Mouse (Mus musculus) monocyte, adult 5-6 weeks (primary cell): Measurements from ENCODE around the gene Disp3. TPM values are rescaled to one million over a fixed set of nuclear protein-coding genes. Genes with fewer than 3 reads are reported as not detected.

Source experiments
- ATAC-seq: fragments of 153-309, 156-312 bp; replicated peaks from 2 replicates; pipeline ENCODE4 v1.8.0; 2017; ENCODE audit warnings: mild to moderate bottlenecking; ENCODE audit not compliant: low TSS enrichment, insufficient number of reproducible peaks, severe bottlenecking, poor library complexity, low FRiP score
- total RNA-seq: library from RNA; stranded (forward); fragments of 200-1000, 200-491, 200-594 nt; gene quantifications from 3 replicates; pipeline ENCODE4 v1.2.3, GENCODE M21; 2017

Disp3 gene
- total RNA-seq, 1 experiment from 2014 or later = not detected

- no peak for ATAC-seq
Measured at GRCm38 (mm10) chr4:148233061-148233460, 54.7 kb downstream of the Disp3 start.

- no peak for ATAC-seq
Measured at GRCm38 (mm10) chr4:148232615-148233014, 55.1 kb downstream of the Disp3 start.

- no peak for ATAC-seq
Measured at GRCm38 (mm10) chr4:148232124-148232523, 55.6 kb downstream of the Disp3 start.

- ATAC-seq = no peak
Measured at GRCm38 (mm10) chr4:148229646-148230045, 58.1 kb downstream of the Disp3 start.

- ATAC-seq = no peak
Measured at GRCm38 (mm10) chr4:148222983-148223382, 64.8 kb downstream of the Disp3 start.

- ATAC-seq = no peak
Measured at GRCm38 (mm10) chr4:148220656-148221055, 67.1 kb downstream of the Disp3 start.

- ATAC-seq = no peak
Measured at GRCm38 (mm10) chr4:148218238-148218637, 69.5 kb downstream of the Disp3 start.

GRCm38 (mm10) chr4:148215264-148215900, 72.4 kb downstream of the Disp3 start:
- no peak for ATAC-seq

GRCm38 (mm10) chr4:148214460-148215136, 73.2 kb downstream of the Disp3 start:
- ATAC-seq = no peak

- no peak for ATAC-seq
Measured at GRCm38 (mm10) chr4:148204873-148205232, 82.9 kb downstream of the Disp3 start.

- no peak for ATAC-seq
Measured at GRCm38 (mm10) chr4:148204061-148204872, 83.5 kb downstream of the Disp3 start.

- no peak for ATAC-seq
Measured at GRCm38 (mm10) chr4:148203557-148203956, 84.2 kb downstream of the Disp3 start.

GRCm38 (mm10) chr4:148198721-148199120, 89.0 kb downstream of the Disp3 start:
- no peak for ATAC-seq

- no peak for ATAC-seq
Measured at GRCm38 (mm10) chr4:148194400-148194799, 93.4 kb downstream of the Disp3 start.

- ATAC-seq = no peak
Measured at GRCm38 (mm10) chr4:148192707-148193245, 95.0 kb downstream of the Disp3 start.

Other genes starting within 250 kb of the Disp3 start
- gene Clcn6, start 249.1 kb downstream of the Disp3 start, total RNA-seq = 6.5 to 18.0 TPM (median 6.7 TPM) in 3 replicates
- gene Mthfr, start 248.9 kb downstream of the Disp3 start, total RNA-seq = 6.4 to 14.7 TPM (median 8.7 TPM) in 3 replicates
- gene Agtrap, start 199.9 kb downstream of the Disp3 start, total RNA-seq = 24.7 to 50.7 TPM (median 27.8 TPM) in 3 replicates
- 1.5 to 7.6 TPM (median 6.4 TPM) in 3 replicates for gene Mad2l2, start 157.6 kb downstream of the Disp3 start, total RNA-seq
- gene Draxin, start 157.3 kb downstream of the Disp3 start, total RNA-seq = 0.29 to 3.1 TPM in 2 of 3 replicates, not detected in the other
- 12.7 to 17.3 TPM (median 13.8 TPM) in 3 replicates for gene Fbxo6, start 135.8 kb downstream of the Disp3 start, total RNA-seq
- 1.5 to 3.5 TPM (median 2.6 TPM) in 3 replicates for gene Fbxo44, start 127.5 kb downstream of the Disp3 start, total RNA-seq
- gene Fbxo2, start 127.3 kb downstream of the Disp3 start, total RNA-seq = not detected in 3 replicates
- 2.0 to 5.5 TPM (median 2.8 TPM) in 3 replicates for gene Ubiad1, start 156.8 kb upstream of the Disp3 start, total RNA-seq
- 14.9 to 23.1 TPM (median 19.1 TPM) in 3 replicates for gene Mtor, start 160.6 kb upstream of the Disp3 start, total RNA-seq
- gene Angptl7, start 212.5 kb upstream of the Disp3 start, total RNA-seq = not detected in 3 replicates